Mouse (Mus musculus): ENCODE measurements around the gene C1qtnf6.

The C1qtnf6 gene

DNA sequence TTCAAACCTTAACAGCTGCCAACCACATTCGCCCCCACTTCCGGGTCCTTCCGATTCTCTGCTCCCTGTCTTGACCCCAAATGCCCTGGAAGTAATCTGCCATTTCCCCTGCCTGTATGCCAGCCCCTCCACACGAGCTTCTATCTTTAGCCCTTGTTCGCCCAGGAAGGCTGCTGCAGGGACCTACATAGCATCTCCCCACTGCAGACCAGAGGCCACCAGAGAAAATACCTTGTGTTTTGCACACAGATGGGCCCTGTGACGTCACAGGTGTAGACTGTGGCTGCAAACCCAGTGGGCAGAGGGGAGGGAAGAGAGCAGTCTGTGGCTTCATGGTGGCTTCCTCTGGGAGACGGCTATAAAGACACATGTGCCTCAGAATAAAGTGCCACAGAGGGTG, 13.0 kb downstream of the C1qtnf6 start:
- DNase-seq (ENCODE audit: low read depth, low spot score) = no peak

- DNase-seq (ENCODE audit: low read depth, low spot score) = no peak
These were observed 15.5 kb downstream of the C1qtnf6 start for GRCm38 (mm10) chr15:78515759-78516158.

DNA sequence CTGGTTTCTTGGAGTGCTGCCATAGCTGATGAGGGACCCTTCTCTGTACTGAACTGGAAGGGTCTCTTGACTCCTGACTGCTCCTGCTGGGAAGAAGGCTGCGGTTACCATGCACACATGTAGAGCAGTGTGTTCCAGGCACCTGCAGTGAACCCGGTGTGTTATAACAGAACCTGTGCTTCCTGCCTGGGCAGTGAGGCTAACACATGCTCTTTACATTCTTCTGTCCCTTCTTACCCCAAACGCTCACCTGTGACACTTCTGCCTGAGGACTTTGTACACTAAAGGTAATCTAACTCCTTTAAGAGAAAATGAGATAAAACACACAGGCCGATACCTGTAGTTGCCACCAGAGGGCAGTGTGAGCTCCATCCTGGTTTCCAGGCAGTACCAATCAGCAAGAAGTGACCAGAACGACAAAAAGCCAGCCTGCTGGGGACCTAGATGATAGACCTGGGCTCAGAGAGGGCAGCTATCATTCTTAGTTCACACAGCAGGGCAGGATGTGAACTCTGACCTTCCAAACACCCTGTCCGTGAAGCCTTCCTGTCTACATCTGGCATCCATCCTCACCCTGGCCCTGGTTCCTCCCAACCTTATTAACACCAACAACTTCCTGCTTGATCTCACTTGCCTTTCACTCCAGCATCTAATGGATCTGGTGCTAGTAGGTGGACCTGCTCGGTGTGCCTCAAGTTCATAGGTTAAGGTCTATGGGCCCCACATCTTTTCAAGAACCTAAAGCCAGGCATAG, 16.6 kb downstream of the C1qtnf6 start:
- peak; percentile 82 for DNase-seq (ENCODE audit: low read depth, low spot score)

- no peak for DNase-seq (ENCODE audit: low read depth, low spot score)
These were observed 18.2 kb downstream of the C1qtnf6 start for GRCm38 (mm10) chr15:78513019-78513418.

DNA sequence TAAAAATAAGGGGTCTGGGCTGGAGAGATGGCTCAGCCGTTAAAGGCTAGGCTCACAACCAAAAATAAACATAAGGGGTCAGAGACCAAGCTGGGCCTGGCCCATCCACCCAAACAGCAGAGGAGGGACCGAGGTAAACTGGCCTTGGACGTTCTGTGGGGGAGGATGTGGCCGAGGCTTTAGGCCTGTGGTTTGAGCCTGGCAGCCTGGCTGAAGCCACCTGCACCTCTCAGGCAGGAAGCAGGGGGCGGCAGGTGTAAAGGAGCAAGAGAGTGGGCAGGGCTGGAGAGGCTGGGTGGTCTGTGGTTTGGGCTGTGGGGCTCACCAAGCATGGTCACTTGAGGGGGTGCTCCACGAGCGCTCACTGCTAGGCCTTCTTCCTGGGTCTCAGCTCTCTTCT, 19.3 kb downstream of the C1qtnf6 start:
- DNase-seq (ENCODE audit: low read depth, low spot score) = no peak

GRCm38 (mm10) chr15:78510736-78511135, 20.5 kb downstream of the C1qtnf6 start:
- no peak for DNase-seq (ENCODE audit: low read depth, low spot score)

- peak; percentile 27 for DNase-seq (ENCODE audit: low read depth, low spot score)
These were observed 21.1 kb downstream of the C1qtnf6 start for GRCm38 (mm10) chr15:78510121-78510576.

GRCm38 (mm10) chr15:78509297-78509899, 21.8 kb downstream of the C1qtnf6 start:
- no peak for DNase-seq (ENCODE audit: low read depth, low spot score)

DNA sequence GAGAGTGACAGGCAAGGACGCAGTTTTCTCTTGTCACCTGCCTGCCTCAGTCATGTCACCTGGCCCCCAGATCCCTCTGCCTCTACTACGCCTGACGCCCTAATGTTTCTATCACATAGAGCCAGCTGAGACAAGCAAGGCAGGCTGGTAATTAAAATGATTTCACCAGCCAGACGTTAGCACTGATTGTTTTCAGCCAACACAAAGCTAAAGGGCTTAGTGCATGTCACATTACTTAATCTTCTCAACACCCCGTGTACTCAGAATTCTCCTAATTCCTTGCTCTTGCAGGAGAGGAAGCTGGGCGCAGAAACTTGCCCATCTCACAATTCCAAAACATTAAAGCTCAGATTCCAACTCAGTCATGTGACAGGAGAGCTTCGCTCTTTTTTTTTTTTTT, 22.8 kb downstream of the C1qtnf6 start:
- DNase-seq (ENCODE audit: low read depth, low spot score) = no peak

DNA sequence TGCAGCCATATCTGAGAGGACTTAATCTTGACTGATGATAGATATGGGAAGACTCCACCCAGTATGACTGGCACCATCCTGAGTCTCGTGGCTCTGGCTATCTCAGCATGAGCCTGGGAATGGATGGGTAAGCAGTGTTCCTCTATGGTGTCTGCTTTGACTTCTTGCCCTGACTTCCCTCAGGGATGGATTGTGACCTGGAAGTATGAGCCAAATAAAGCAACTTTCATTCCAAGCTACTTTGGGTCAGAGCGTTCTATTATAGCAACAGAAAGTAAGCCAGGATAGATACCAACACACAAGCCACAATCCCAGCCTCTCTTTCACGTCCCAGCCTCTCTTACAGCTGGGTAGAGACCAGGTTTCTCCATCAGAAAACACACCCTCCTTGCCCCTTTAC, 25.7 kb downstream of the C1qtnf6 start:
- DNase-seq (ENCODE audit: low read depth, low spot score) = no peak

- DNase-seq (ENCODE audit: low read depth, low spot score) = no peak
These were observed 26.4 kb downstream of the C1qtnf6 start for GRCm38 (mm10) chr15:78504816-78505215.

DNA sequence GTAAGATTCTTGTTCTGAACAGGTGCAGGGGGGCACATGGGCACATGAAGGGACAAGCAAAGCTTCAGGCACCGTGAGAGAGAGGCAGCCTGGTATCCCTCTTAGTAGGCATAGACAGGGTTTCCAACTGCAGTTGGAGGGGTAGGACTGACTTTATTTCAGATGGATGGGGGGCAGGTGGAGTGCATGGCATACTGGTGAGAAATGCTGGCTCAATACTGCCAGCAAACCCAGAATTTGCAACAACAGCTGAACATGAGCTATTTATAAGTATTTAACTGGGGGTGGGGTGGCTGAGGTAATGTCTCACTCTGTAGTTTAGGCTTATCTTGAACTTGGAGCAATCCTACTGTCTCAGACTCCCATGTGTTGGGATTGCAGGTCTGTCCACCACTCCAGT, 27.2 kb downstream of the C1qtnf6 start:
- DNase-seq (ENCODE audit: low read depth, low spot score) = no peak

DNA sequence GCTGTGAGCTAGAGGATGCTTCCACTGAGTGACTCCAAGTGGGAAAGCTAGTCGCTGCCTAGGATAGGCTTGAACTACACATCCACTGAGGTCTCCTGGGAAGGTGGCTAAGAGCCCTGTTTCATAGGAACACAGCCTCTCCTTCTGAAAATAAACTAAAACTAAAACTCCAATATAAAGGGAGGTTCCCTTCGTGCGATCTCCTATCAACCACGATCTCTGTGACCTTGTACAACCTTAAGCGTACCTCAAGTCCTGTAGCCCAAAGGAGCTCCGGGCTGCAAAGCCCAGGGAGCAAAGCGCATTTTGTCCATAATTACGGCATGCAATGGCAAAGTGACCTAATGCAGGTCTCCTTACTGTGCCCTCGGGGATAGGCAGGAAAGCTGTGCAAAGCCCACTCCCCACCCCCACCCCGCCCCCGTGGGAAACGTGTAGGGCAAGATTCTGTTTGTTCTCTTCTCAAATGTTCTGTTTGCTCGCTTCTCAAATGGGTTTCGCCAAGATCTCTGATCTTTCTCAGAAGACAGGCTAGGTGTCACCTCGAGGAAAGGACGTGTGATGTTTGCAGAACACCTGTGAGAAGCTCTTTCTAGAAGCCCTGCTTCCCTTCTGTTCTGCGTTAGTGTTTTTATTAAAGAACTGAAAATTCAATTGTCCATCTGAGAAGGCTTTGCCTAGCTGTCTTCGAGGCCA, 28.6 kb downstream of the C1qtnf6 start:
- no peak for DNase-seq (ENCODE audit: low read depth, low spot score)

DNA sequence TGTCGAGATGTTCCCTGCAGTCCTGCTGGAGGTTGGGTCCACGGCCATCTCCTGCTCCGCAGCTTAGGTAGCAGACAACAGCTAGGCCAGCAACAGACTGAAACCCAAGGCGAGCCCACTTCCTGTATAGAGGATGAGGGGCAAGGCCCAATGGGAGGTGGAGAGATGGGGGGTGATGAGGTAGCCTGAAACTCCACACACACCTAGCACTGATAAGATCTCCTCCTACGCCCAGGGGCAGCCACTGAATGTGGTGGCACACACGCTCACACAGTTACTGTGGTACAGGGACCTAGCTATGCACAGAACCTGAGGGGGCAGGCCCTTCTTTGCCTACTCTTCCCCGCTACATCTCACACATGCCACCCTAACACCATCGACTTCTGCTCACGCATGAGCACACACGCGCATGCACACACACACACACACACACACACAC, 36.2 kb downstream of the C1qtnf6 start, which contains the start of gene Il2rb:
Gene Il2rb (minus strand): TSS at position 304 of the 439 bp plus-strand sequence.
- no peak for DNase-seq (ENCODE audit: low read depth, low spot score)

GRCm38 (mm10) chr15:78493401-78494010, 37.7 kb downstream of the C1qtnf6 start:
- peak; percentile 81 for DNase-seq (ENCODE audit: low read depth, low spot score)

- DNase-seq (ENCODE audit: low read depth, low spot score) = no peak
These were observed 39.9 kb downstream of the C1qtnf6 start for GRCm38 (mm10) chr15:78491301-78491700.

DNA sequence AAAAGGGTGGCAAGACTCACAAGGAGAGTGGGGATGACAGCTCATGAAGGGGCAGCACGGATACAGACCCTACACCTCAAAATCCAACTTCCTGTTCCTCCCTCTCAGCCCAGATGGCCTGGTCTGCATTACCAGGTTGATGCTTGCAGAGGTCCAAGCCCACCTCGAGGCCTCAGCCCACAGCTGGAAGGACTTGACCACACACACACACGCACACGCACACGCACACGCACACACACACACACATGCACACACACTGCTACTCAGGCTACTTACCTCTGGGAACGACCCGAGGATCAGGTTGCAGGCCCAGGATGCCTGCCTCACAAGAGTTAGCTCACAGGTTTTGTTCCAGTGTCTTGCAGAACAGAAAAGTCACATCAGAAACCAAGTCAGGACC, 41.3 kb downstream of the C1qtnf6 start:
- no peak for DNase-seq (ENCODE audit: low read depth, low spot score)

GRCm38 (mm10) chr15:78489248-78489647, 42.0 kb downstream of the C1qtnf6 start:
- no peak for DNase-seq (ENCODE audit: low read depth, low spot score)

DNA sequence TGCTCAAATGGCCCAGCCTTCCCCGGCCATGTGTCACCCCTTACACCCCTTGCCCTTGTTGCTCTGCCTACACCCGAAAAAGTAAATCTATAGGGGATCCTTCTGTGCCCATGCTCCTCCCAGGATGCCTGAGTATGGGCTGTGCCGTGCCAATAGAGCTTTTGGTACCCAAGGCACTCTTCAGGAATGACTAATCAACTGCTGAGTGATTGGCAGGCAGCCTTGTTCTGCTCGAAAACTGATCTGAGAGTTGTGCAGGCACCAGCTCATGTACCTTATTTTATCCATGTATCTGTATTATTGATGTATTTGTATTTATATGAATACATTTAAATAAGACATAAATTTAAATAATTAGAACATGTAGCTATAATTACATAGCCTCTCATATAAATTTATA, 44.1 kb downstream of the C1qtnf6 start:
- no peak for DNase-seq (ENCODE audit: low read depth, low spot score)

DNA sequence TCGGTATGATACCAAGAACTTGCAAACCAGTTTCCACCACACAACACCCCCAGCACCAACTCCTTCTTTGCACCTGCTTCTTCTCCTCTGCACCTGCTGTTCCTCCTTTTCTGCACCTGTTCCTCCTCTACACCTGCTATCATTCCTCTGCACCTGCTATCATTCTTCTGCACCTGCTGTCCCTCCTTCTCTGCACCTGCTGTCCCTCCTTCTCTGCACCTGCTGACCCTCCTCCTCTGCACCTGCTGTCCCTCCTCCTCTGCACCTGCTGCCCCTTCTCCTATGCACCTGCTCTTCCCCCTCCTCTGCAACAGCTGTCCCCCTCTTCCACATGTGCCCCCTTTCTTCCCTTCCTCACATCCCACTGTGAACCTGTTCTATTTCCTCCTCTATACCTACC, 44.7 kb downstream of the C1qtnf6 start:
- no peak for DNase-seq (ENCODE audit: low read depth, low spot score)

DNA sequence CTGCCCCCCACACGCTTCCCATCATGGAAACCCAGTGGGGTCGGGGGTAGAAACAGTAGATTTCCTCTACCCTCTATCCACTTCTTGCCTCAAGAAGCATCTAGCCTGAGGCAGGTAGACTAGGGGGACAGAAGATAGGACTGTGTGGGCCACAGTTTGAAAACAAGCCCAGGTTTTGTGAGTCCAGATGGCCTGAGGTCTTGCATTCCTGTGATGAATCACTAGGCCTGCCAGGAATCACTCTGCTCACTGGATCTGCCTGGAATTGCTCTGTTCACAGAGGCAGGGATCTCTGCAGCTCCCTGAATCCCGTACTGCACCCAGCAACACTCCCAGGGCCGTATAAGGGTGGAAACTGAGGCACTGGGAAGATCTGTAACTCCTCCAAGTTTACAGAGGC, 47.9 kb downstream of the C1qtnf6 start:
- DNase-seq (ENCODE audit: low read depth, low spot score) = peak; percentile 89

GRCm38 (mm10) chr15:78482518-78482917, 48.7 kb downstream of the C1qtnf6 start:
- peak; percentile 42 for DNase-seq (ENCODE audit: low read depth, low spot score)
